Mouse (Mus musculus) kidney, postnatal 0 days (tissue): ENCODE results near the gene Esyt1. TPM values are rescaled to one million over a fixed set of nuclear protein-coding genes. Genes with fewer than 3 reads are reported as not detected.
"Not testable (repeated sequence)": the region's sequence is repeated elsewhere in the genome, so short reads cannot be mapped to it uniquely, and the experiment has no call there.

Experiments
- ATAC-seq: fragments of 200-750 bp; cut with Nextera tagmentation; replicated peaks from 2 replicates; pipeline ENCODE4 v1.8.0; 2017; ENCODE audit warnings: low read depth, moderate number of reproducible peaks, moderate TSS enrichment, moderate library complexity; ENCODE audit not compliant: low FRiP score
- DNase-seq: peaks from one replicate; pipeline ENCODE4 v3.0.0-alpha.2; 2016; ENCODE audit warnings: low spot score
- H3K27ac ChIP-seq: fragments of 300-500 bp; sonication (generic); 2 replicates; pipeline ENCODE4 v1.5.1; 2014; ENCODE audit warnings: mild to moderate bottlenecking
- H3K27me3 ChIP-seq: fragments of 300-500 bp; sonication (generic); 2 replicates; pipeline ENCODE4 v1.6.1; 2014; ENCODE audit warnings: low read length, mixed read lengths; ENCODE audit not compliant: insufficient read depth
- H3K36me3 ChIP-seq: fragments of 300-500 bp; sonication (generic); 2 replicates; pipeline ENCODE4 v1.6.1; 2014; ENCODE audit warnings: low read length, mixed read lengths; ENCODE audit not compliant: insufficient read depth
- H3K4me1 ChIP-seq: fragments of 300-500 bp; sonication (generic); replicated peaks from 2 replicates; pipeline ENCODE4 v1.6.1; 2014; ENCODE audit warnings: antibody characterized with exemption, low read length, mixed read lengths; ENCODE audit not compliant: insufficient read depth
- H3K4me2 ChIP-seq: fragments of 300-500 bp; sonication (generic); 2 replicates; pipeline ENCODE4 v1.6.1; 2014; ENCODE audit warnings: mild to moderate bottlenecking, low read length, moderate library complexity, mixed read lengths
- H3K4me3 ChIP-seq: fragments of 300-500 bp; sonication (generic); replicated peaks from 2 replicates; pipeline ENCODE4 v1.5.1; 2014; ENCODE audit warnings: low read depth, low read length
- H3K9ac ChIP-seq: fragments of 300-500 bp; sonication (generic); 2 replicates; pipeline ENCODE4 v1.6.1; 2014; ENCODE audit warnings: low read depth, low read length
- H3K9me3 ChIP-seq: fragments of 300-500 bp; sonication (generic); replicated peaks from 2 replicates; pipeline ENCODE4 v1.6.1; 2016; ENCODE audit warnings: low read length, inconsistent platforms, mixed read lengths
- CTCF ChIP-seq: IDR thresholded peaks from 2 replicates; pipeline ENCODE4 v1.5.1; 2016; ENCODE audit warnings: antibody characterized with exemption, low read depth, mild to moderate bottlenecking, moderate library complexity
- WGBS: fragments of 180-500 bp; shearing (Covaris S2); extraction: QIAGEN DNeasy Blood & Tissue Kit; methylation state at CpG from one replicate; pipeline ENCODE4 v1.1.7; 2014; 5-methylcytosine and 5-hydroxymethylcytosine counted together
- polyA plus RNA-seq: library from polyadenylated mRNA; unstranded; fragments of >200 nt; fragmentation: Nextera tagmentation; extraction: Ambion mirVana; gene quantifications from 2 replicates; pipeline ENCODE4 v1.2.1, GENCODE M21; 2015

The Esyt1 gene
- polyA plus RNA-seq, 1 experiment from 2014 or later: 15.9 TPM

DNA sequence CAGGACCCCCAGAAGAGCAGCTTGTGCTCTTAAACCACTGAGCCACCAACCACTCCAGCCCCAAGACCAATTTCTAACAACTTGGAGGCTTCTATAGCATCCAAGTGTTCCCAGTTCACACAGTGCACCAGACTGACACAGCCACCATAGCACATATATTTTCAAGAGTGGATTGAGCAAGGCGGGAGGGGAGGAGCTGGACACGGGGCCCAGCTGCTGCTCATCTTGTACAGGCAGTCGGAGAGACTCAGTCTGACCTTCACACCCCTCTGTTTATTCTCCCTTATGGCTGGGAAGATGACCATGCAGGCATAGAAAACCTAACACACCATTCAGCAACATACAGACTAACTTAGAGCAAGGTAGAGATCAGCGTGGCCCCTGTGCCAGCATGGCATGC, 15.8 kb downstream of the Esyt1 start:
- Histone ChIP-seq H3K27ac (no peak overlapping the region), H3K27me3 (no peaks in the 10 kb centered on the region), H3K9ac (no peak overlapping the region), H3K4me2 (no peak overlapping the region), H3K4me3 (no peak overlapping the region), H3K9me3 (no peaks in the 10 kb centered on the region), H3K4me1 (0 out of 2 replicates have a peak, but pooled peaks cover 5% of the 10 kb centered on the region), H3K36me3 (peaks cover 9% of the 10 kb centered on the region; the same call in 1 of the 2 replicates)
- DNase-seq: peak; percentile 52
- ATAC-seq: no peak
- WGBS: 66% methylated on average over 4 of the region's 4 CpGs
- no peak for TF ChIP-seq CTCF

DNA sequence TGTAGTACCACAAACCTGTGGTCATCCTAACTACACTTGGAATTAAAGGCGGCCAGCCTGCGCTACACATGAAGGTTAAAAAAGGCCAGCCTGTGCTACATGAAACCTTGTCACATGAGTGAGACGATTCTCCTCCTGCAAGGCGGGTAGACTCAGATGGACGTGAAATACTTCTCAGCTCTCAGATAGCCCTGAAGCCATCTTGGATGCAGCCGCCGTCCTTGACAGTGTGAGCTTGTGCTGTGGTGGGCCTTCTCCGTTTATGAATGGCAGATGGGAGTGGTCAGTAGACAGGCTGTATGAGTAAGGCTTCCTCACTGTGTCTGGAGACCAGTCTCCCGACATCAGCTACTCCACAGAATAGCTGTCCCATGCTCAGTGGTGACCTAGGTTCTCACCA, 16.5 kb downstream of the Esyt1 start:
- WGBS: 90% methylated on average over 9 of the region's 9 CpGs
- no peak overlapping the region for H3K4me3 ChIP-seq
- no peaks in the 10 kb centered on the region for H3K27me3 ChIP-seq
- TF ChIP-seq CTCF: no peak
- H3K27ac ChIP-seq: no peak overlapping the region
- no peak for ATAC-seq
- H3K9me3 ChIP-seq: no peaks in the 10 kb centered on the region
- 0 out of 2 replicates have a peak, but pooled peaks cover 8% of the 10 kb centered on the region for H3K4me1 ChIP-seq
- no peak overlapping the region for H3K4me2 ChIP-seq
- no peak for DNase-seq
- peaks cover 9% of the 10 kb centered on the region; the same call in 1 of the 2 replicates for H3K36me3 ChIP-seq
- H3K9ac ChIP-seq: no peak overlapping the region

DNA sequence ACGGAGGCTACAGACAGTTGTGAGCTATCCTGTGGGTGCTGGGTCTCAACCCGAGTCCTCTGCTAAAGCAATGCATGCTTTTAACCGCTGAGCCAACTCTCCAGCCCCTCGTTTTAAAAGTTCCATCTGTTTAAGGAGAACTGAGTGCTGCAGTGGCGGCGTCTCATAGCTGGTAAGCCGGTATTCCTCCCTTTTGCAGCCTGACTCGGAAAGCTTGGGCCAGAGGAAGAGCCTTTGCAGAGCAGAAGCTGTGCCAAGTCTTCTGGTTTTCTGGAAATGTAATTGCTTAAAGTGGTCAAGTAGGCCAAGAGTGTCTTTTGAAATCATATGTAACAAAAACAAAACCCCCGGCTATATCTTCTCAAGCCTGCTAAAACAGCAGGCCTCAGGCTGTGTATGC, 17.4 kb downstream of the Esyt1 start:
- WGBS: 69% methylated on average over 9 of the region's 9 CpGs
- no peak overlapping the region for H3K27ac ChIP-seq
- no peak for ATAC-seq

DNA sequence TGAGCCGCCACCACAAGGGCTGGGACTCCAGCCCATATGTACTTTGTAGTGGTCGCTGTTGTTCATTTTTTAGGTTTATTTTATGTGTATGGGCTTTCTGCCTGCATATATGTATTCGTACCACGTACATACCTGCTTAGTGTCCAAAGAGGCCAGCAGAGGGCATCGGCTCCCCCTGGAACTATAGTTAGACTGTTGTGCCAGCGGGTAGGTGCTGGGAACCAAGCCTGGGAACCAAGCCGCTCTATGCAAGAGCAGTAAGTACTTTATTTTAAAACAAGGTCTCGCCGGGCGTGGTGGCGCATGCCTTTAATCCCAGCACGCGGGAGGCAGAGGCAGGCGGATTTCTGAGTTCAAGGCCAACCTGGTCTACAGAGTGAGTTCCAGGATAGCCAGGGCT, 19.7 kb downstream of the Esyt1 start:
- Histone ChIP-seq H3K9me3 (no peaks in the 10 kb centered on the region), H3K27ac (no peak overlapping the region), H3K4me2 (no peak overlapping the region), H3K4me3 (no peak overlapping the region), H3K36me3 (no peaks in the 10 kb centered on the region), H3K4me1 (0 out of 2 replicates have a peak, but pooled peaks cover 8% of the 10 kb centered on the region), H3K9ac (no peak overlapping the region), H3K27me3 (no peaks in the 10 kb centered on the region)
- WGBS: 96% methylated on average over 14 of the region's 14 CpGs
- DNase-seq (no peak), ATAC-seq (no peak)
- TF ChIP-seq CTCF: peak; percentile 25; the same call in 1 of the 2 replicates

More for the DNA sequence above, 17.4 kb downstream of the Esyt1 start:
- Histone ChIP-seq H3K36me3 (peaks cover 7% of the 10 kb centered on the region; the same call in 1 of the 2 replicates), H3K27me3 (no peaks in the 10 kb centered on the region), H3K9ac (no peak overlapping the region), H3K9me3 (no peaks in the 10 kb centered on the region), H3K4me3 (no peak overlapping the region), H3K4me1 (0 out of 2 replicates have a peak, but pooled peaks cover 8% of the 10 kb centered on the region), H3K4me2 (no peak overlapping the region)
- no peak for DNase-seq
- TF ChIP-seq CTCF: no peak

DNA sequence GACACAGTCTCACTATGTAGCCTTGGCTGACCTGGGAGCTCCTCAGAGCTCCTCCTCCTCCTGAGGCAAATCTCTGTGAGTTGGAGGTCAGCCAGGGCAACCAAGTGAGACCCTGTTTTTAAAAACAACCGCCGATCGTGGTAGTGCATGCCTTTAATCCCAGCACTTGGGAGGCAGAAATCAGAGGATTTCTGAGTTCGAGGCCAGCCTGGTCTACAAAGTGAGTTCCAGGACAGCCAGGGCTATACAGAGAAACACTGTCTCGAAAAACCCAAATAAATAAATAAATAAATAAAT, 20.4 kb downstream of the Esyt1 start:
- not testable (repeated sequence) for H3K4me3 ChIP-seq, H3K9me3 ChIP-seq
- WGBS: 65% methylated on average over 5 of the region's 5 CpGs

DNA sequence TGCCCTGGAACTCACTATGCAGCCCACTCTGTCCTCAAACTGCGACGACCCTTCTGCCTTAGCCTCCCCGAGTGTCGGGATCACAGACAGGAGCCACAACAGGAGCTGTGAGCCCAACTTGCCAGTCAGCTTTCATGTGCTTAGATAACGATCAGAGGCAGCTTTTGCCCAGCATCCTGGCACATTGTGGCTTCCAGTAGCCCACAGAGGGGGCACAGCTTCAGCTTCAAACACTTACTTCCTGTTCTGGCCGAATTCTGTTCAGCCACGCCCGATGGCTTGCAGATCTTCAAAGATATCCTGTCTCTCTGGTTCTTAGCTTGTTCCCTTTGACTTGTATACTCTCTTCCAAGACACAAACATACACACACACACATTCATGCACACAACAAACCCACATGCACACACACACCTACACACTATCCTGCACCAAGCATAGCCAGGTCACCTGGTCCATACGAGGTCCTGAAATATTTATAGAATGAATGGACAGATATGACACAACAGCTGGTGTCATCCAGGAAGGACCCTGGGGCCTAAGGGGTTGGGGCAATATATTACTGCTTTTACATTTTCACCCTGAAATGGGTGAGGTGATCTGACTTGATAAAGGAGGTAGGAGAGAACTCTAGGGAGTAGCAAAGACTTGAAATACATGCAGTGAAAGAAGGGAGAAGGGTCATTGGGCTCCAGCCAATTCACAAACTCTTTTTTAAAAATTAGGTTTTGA, 20.9 kb downstream of the Esyt1 start:
- WGBS: 72% methylated on average over 9 of the region's 9 CpGs
- no peak overlapping the region for H3K9ac ChIP-seq
- ATAC-seq (no peak), DNase-seq (no peak)
- no peak for TF ChIP-seq CTCF
- 0 out of 2 replicates have a peak, but pooled peaks cover 8% of the 10 kb centered on the region for H3K4me1 ChIP-seq
- no peaks in the 10 kb centered on the region for H3K36me3 ChIP-seq
- no peaks in the 10 kb centered on the region for H3K27me3 ChIP-seq
- no peaks in the 10 kb centered on the region for H3K9me3 ChIP-seq
- no peak overlapping the region; the same call in 1 of the 2 replicates for H3K27ac ChIP-seq
- H3K4me2 ChIP-seq: no peak overlapping the region
- H3K4me3 ChIP-seq: no peak overlapping the region

More for the DNA sequence above, 20.4 kb downstream of the Esyt1 start:
- H3K27ac ChIP-seq, H3K9ac ChIP-seq, H3K36me3 ChIP-seq, H3K4me2 ChIP-seq, DNase-seq, ATAC-seq, H3K27me3 ChIP-seq, H3K4me1 ChIP-seq: not testable (repeated sequence)
